Mouse (Mus musculus) cerebellum, adult 2 months (tissue): Measurements from ENCODE around the gene Otud7a.

Experiments
- CTCF ChIP-seq: fragments of 200-500 bp; IDR thresholded peaks from 2 replicates; pipeline ENCODE4 v1.5.1; 2011; ENCODE audit warnings: low read depth, mild to moderate bottlenecking, control low read depth, low read length, moderate library complexity, borderline replicate concordance; ENCODE audit not compliant: insufficient read depth
- POLR2A ChIP-seq: fragments of 200-500 bp; IDR thresholded peaks from 2 replicates; pipeline ENCODE4 v1.6.1; 2011; ENCODE audit warnings: low read length, control low read depth, borderline replicate concordance; ENCODE audit not compliant: insufficient read depth

DNA sequence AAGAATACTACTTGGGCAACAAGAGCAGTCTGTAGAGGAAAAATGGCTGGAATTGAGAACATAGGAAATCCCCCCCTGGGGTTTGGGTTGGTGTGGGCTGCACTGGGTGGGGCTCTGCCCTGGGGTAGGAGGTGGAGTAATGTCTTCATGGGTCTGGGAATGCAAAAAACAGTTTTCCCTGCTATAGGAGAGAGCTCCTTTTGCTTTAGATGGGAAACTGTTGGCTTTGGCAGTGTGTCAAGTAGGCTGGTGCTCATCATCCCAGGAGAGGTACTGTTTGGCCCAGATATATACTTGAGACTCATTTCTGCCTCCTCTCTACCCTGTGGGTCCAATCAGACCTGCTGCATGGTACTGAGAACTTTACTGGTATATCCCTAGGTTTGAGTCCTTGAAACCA, 66.9 kb downstream of the Otud7a start:
- TF ChIP-seq CTCF, result no peak
- no peak for TF ChIP-seq POLR2A
